Mouse (Mus musculus): ENCODE measurements around the gene Tbc1d7. TPM values are rescaled to one million over a fixed set of nuclear protein-coding genes. Genes with fewer than 3 reads are reported as not detected.
A peak's percentile ranks its signal among the peaks of the same experiment; 100 is the strongest.

Tbc1d7 gene
- polyA plus RNA-seq, 1 experiment from 2014 or later = 10.4 TPM

DNA sequence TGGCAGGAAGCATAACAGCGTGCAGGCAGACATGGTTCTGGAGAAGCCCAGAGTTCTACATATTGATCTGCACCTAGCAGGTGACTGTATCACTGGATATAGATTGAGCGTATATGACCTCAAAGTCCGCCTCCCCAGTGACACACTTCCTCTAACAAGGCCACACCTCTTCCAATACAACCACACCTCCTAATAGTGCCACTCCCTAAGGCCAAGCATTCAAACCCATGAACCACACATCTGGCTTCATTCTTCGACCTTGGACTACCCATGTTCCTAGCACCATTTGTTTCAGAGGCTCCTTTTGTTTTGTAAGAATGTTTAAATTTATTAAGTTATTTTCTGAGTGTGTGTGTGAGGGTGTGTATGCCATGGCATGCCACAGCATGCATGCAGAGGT is 16.4 kb upstream of the Tbc1d7 start:
- Histone ChIP-seq H3K4me3 (ENCODE audit: low read depth, low read length) (no peak overlapping the region), H3K36me3 (ENCODE audit: control insufficient read depth, insufficient read depth) (no peaks in the 10 kb centered on the region), H3K9me3 (replicated peaks; ENCODE audit: control insufficient read depth, low read length) (peaks cover 2% of the 10 kb centered on the region; the same call in 1 of the 2 replicates), H3K4me1 (ENCODE audit: control insufficient read depth, low read depth, low read length) (peaks cover 25% of the 10 kb centered on the region), H3K9ac (ENCODE audit: low read depth, low read length) (no peak overlapping the region), H3K27ac (ENCODE audit: low read length) (no peak overlapping the region), H3K27me3 (ENCODE audit: control insufficient read depth, insufficient read depth, low read depth, low read length) (peaks cover 6% of the 10 kb centered on the region), H3K4me2 (ENCODE audit: low read depth, low read length) (no peak overlapping the region)
- WGBS (ENCODE audit: insufficient replicate concordance) = 73% methylated on average over 4 of the region's 4 CpGs
- no peak for ATAC-seq (ENCODE audit: low read depth)

DNA sequence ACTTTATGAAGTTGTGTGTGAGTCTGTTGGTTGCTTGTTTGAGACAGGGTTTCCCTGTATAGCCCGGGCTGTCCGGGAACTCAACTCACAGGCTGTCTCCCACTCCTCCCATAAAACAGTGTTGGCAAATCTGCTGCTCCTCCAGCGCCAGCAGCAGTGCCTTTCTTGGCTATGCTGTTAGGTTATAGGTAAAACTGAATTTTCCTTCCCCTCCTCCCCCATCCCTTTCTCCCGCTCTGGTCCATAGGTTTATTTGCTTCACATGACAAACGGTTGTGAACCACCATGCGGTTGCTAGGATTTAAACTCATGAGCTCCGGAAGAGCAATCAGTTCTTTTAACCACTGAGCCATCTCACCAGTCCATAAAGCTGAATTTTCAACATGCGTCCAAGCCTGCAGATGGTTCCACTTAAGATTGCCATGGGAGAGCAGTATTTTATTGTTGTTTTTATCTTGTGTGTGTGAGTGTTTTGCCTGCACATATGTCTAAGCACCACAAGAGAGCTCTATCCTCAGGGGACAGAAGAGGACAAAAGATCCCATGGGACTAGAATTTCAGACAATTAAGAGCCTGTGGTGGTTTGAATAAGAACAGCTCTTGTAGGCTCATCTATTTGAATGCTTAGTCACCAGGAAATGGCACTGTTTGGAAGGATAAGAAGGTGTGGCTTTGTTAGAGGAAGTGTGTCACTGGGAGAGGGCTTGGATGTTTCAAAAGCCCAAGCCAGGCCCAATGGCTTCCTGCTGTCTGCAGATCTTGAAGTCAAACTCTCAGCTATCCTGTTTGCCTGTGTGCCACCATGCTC is 12.2 kb upstream of the Tbc1d7 start:
- whole genome bisulfite sequencing (ENCODE audit: insufficient replicate concordance) = 55% methylated on average over 8 of the region's 8 CpGs
- Histone ChIP-seq H3K27ac (ENCODE audit: low read length) (no peak overlapping the region), H3K9me3 (replicated peaks; ENCODE audit: control insufficient read depth, low read length) (peaks cover 2% of the 10 kb centered on the region; the same call in 1 of the 2 replicates)

DNA sequence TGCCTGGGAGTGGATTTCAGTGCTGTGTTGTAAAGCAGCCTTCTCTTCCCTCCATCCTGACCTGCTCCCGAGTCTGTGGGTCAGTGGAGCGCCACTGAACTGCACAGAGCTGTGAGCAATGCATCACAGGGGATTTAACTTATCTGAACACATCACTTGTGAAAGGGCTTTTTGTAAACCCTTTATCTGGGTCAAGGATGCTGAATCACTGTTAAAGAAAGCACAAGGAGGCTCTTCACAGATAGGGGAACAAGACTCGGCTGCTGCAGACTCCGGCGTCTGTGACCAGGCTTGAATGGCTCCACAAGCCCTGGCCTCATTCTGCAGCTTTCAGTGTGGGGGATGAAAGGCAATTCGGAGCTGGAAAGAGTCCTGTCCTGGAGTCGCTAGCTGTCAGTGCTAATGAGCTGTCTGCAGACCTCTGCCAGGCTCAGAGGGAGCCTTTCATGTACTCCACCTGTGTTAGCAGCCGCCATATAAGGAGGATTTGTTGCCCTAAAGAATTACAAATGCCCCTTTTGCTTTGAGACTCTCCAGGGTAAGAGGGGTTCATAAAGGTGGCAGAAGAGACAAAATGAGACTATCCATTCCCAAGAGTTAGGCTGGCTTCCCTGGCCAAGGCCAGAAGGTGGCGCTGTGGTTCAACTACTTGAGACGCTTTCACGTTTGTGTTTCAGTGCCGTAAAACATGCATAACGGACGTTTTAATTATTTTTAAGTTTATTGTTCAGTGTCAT is 11.3 kb upstream of the Tbc1d7 start:
- Histone ChIP-seq H3K36me3 (ENCODE audit: control insufficient read depth, insufficient read depth) (no peaks in the 10 kb centered on the region), H3K4me1 (ENCODE audit: control insufficient read depth, low read depth, low read length) (peaks cover 28% of the 10 kb centered on the region), H3K9me3 (replicated peaks; ENCODE audit: control insufficient read depth, low read length) (peaks cover 2% of the 10 kb centered on the region; the same call in 1 of the 2 replicates), H3K9ac (ENCODE audit: low read depth, low read length) (no peak overlapping the region), H3K27ac (ENCODE audit: low read length) (no peak overlapping the region), H3K4me3 (ENCODE audit: low read depth, low read length) (peak overlapping the region; percentile 35), H3K4me2 (ENCODE audit: low read depth, low read length) (peak overlapping the region; percentile 55), H3K27me3 (ENCODE audit: control insufficient read depth, insufficient read depth, low read depth, low read length) (no peaks in the 10 kb centered on the region)
- 13% methylated on average over 14 of the region's 14 CpGs for WGBS (ENCODE audit: insufficient replicate concordance)
- ATAC-seq (ENCODE audit: low read depth) = peak; percentile 50; the same call in 1 of the 2 replicates

More for the DNA sequence above, 12.2 kb upstream of the Tbc1d7 start:
- Histone ChIP-seq H3K36me3 (ENCODE audit: control insufficient read depth, insufficient read depth) (no peaks in the 10 kb centered on the region), H3K9ac (ENCODE audit: low read depth, low read length) (no peak overlapping the region), H3K4me2 (ENCODE audit: low read depth, low read length) (peak overlapping the region; percentile 55), H3K4me1 (ENCODE audit: control insufficient read depth, low read depth, low read length) (peaks cover 28% of the 10 kb centered on the region), H3K27me3 (ENCODE audit: control insufficient read depth, insufficient read depth, low read depth, low read length) (no peaks in the 10 kb centered on the region), H3K4me3 (ENCODE audit: low read depth, low read length) (peak overlapping the region; percentile 35)
- ATAC-seq (ENCODE audit: low read depth) = peak; percentile 8; the same call in 1 of the 2 replicates

DNA sequence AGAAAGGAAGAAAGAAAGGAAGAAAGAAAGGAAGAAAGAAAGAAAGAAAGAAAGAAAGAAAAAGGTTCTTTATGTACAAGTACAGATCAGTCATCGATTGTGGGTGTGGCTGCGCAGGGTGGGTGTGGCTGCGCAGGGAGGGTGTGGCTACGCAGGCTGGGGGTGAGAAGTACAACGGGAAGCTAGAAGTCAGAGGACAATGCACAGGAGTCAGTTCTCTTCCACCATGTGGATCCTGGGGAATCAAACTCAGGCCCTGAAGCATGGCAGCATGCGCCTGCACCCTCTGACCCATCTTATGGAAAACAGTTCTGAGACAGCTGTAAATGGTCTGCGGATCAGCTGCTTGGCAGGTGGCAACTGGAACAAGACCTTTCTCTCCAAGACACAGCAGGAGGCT is 9.8 kb upstream of the Tbc1d7 start:
- WGBS (ENCODE audit: insufficient replicate concordance) = 39% methylated on average over 7 of the region's 7 CpGs
- H3K27ac ChIP-seq (ENCODE audit: low read length) = no peak overlapping the region
- no peaks in the 10 kb centered on the region for H3K27me3 ChIP-seq (ENCODE audit: control insufficient read depth, insufficient read depth, low read depth, low read length)
- H3K36me3 ChIP-seq (ENCODE audit: control insufficient read depth, insufficient read depth) = no peaks in the 10 kb centered on the region
- no peaks in the 10 kb centered on the region for H3K9me3 ChIP-seq (replicated peaks; ENCODE audit: control insufficient read depth, low read length)
- H3K4me2 ChIP-seq (ENCODE audit: low read depth, low read length) = 0 out of 2 replicates have a peak overlapping the region, but pooled peaks have one; percentile 17
- no peak overlapping the region for H3K4me3 ChIP-seq (ENCODE audit: low read depth, low read length)
- peak; percentile 74 for ATAC-seq (ENCODE audit: low read depth)
- H3K9ac ChIP-seq (ENCODE audit: low read depth, low read length) = no peak overlapping the region
- peaks cover 28% of the 10 kb centered on the region for H3K4me1 ChIP-seq (ENCODE audit: control insufficient read depth, low read depth, low read length)

DNA sequence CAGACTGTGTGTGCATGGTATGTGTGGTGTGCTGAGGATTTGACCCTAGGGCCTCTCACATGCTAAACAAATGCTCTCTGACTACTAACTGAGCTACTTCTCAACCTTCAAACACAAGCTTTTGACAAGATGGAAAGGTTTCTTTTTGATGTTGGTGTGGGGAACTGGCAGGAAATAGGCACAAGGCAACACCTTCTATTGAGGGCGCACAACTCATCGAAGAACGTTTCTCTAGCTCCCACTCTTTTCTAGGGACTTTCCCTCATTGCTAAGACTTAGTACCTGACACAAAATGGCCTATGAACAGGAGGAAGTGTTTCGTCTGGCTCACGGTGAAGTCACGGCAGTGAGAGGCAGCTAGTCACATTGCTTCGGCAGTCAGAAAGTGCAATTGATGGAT is 6.0 kb upstream of the Tbc1d7 start:
- H3K4me2 ChIP-seq (ENCODE audit: low read depth, low read length) = no peak overlapping the region
- H3K36me3 ChIP-seq (ENCODE audit: control insufficient read depth, insufficient read depth) = no peaks in the 10 kb centered on the region
- H3K9ac ChIP-seq (ENCODE audit: low read depth, low read length) = no peak overlapping the region
- no peak for ATAC-seq (ENCODE audit: low read depth)
- 74% methylated on average over 7 of the region's 7 CpGs for WGBS (ENCODE audit: insufficient replicate concordance)
- no peak overlapping the region for H3K27ac ChIP-seq (ENCODE audit: low read length)
- no peaks in the 10 kb centered on the region for H3K9me3 ChIP-seq (replicated peaks; ENCODE audit: control insufficient read depth, low read length)
- no peaks in the 10 kb centered on the region for H3K27me3 ChIP-seq (ENCODE audit: control insufficient read depth, insufficient read depth, low read depth, low read length)
- no peak overlapping the region for H3K4me3 ChIP-seq (ENCODE audit: low read depth, low read length)
- peaks cover 21% of the 10 kb centered on the region for H3K4me1 ChIP-seq (ENCODE audit: control insufficient read depth, low read depth, low read length)

DNA sequence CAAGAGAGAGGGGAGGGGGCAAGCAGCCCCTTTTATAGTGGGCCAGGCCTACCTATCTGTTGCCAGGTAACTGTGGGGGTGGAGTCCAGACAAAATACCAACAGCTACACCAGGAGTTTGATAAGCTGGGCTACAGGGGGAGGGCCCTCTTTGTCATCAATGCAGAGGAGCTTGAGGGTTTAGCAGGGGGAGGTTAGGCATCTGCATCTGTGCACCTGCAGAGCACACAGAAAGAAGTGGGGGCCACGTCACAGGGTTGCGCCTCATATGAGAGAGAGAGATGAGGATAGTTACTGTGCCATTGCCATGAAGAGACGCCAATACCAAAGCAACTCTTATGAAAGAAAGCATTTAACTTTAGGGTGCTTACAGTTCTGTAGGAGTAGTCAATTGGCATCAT is 5.4 kb upstream of the Tbc1d7 start:
- Histone ChIP-seq H3K36me3 (ENCODE audit: control insufficient read depth, insufficient read depth) (no peaks in the 10 kb centered on the region), H3K4me2 (ENCODE audit: low read depth, low read length) (no peak overlapping the region), H3K9me3 (replicated peaks; ENCODE audit: control insufficient read depth, low read length) (no peaks in the 10 kb centered on the region), H3K9ac (ENCODE audit: low read depth, low read length) (no peak overlapping the region), H3K4me1 (ENCODE audit: control insufficient read depth, low read depth, low read length) (peaks cover 23% of the 10 kb centered on the region), H3K4me3 (ENCODE audit: low read depth, low read length) (no peak overlapping the region), H3K27me3 (ENCODE audit: control insufficient read depth, insufficient read depth, low read depth, low read length) (no peaks in the 10 kb centered on the region), H3K27ac (ENCODE audit: low read length) (no peak overlapping the region)
- ATAC-seq (ENCODE audit: low read depth) = no peak
- 68% methylated on average over 3 of the region's 3 CpGs for WGBS (ENCODE audit: insufficient replicate concordance)

DNA sequence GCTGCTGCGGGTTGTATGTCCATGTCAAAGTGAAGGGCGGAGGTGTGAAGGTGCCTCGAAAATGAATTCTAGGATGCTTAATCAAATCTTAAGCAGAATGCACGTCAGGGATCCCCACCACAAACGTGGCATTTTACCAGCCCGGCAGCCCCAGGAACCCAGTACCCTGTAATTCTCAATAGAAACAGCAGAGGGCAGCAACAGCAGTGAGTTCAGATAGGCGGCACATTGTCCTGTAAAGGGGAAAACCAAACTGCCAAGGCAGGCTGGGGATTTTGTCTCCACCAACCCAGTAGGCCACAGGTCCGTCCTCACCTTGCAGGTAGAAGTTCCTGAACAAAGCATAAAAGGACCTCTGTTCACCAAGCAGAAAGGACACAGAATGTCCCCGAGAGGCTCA is 2.0 kb upstream of the Tbc1d7 start:
- no peaks in the 10 kb centered on the region for H3K27me3 ChIP-seq (ENCODE audit: control insufficient read depth, insufficient read depth, low read depth, low read length)
- no peaks in the 10 kb centered on the region for H3K36me3 ChIP-seq (ENCODE audit: control insufficient read depth, insufficient read depth)
- H3K27ac ChIP-seq (ENCODE audit: low read length) = no peak overlapping the region
- no peak for ATAC-seq (ENCODE audit: low read depth)
- no peaks in the 10 kb centered on the region for H3K9me3 ChIP-seq (replicated peaks; ENCODE audit: control insufficient read depth, low read length)
- H3K4me3 ChIP-seq (ENCODE audit: low read depth, low read length) = no peak overlapping the region
- no peak overlapping the region for H3K4me2 ChIP-seq (ENCODE audit: low read depth, low read length)
- H3K9ac ChIP-seq (ENCODE audit: low read depth, low read length) = no peak overlapping the region
- WGBS (ENCODE audit: insufficient replicate concordance) = 10% methylated on average over 9 of the region's 9 CpGs
- peaks cover 11% of the 10 kb centered on the region for H3K4me1 ChIP-seq (ENCODE audit: control insufficient read depth, low read depth, low read length)

DNA sequence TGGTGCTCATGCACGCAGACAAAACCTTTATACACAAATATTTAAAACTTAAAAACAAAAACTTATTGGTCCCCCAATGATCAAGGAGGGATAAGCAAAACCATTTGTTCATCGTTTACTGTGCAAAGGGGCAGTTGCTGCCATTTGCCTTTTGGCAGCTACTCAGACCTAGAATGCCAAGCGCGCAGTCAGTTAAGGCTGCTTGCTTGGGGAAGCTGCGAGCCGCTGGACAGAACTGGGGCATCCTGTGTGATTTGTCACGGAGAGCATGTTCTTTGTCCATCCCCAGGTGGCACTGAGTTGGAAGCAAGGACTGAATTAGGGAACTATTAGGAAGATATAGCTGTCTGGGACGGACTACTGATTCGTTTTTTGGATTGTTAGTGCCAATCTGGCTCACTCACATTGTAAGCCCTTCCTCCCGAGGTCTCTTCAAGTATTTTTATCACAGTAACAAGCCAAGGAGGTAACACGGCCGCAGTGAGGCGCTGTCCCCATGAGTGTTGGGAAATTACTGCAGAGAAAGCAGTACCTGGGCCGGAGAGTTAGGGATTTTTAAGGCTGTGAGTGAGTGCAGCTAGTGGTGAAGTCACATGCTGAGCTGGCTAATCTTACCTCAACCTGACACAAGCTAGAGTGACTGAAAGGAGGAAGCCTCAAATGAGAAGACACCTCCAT is 874 bp upstream of the Tbc1d7 start:
- peak overlapping the region; percentile 78 for H3K4me3 ChIP-seq (ENCODE audit: low read depth, low read length)
- H3K9ac ChIP-seq (ENCODE audit: low read depth, low read length) = peak overlapping the region; percentile 17; the same call in 1 of the 2 replicates
- no peak for ATAC-seq (ENCODE audit: low read depth)
- no peaks in the 10 kb centered on the region for H3K9me3 ChIP-seq (replicated peaks; ENCODE audit: control insufficient read depth, low read length)
- 33% methylated on average over 14 of the region's 14 CpGs for WGBS (ENCODE audit: insufficient replicate concordance)
- no peak overlapping the region for H3K27ac ChIP-seq (ENCODE audit: low read length)
- peak overlapping the region; percentile 86 for H3K4me2 ChIP-seq (ENCODE audit: low read depth, low read length)
- H3K27me3 ChIP-seq (ENCODE audit: control insufficient read depth, insufficient read depth, low read depth, low read length) = no peaks in the 10 kb centered on the region
- no peaks in the 10 kb centered on the region for H3K36me3 ChIP-seq (ENCODE audit: control insufficient read depth, insufficient read depth)
- H3K4me1 ChIP-seq (ENCODE audit: control insufficient read depth, low read depth, low read length) = peaks cover 11% of the 10 kb centered on the region

Data from liver, embryonic 16.5 days (tissue).